Mouse (Mus musculus) adrenal gland, adult (tissue): ENCODE results near the gene Mast4.

Source experiments
- DNase-seq, 2 experiments: peaks; one replicate each; pipeline ENCODE4 v3.0.0; 2022 to 2023; ENCODE audit warnings: low spot score in 1 of 2; ENCODE audit not compliant: inconsistent age in 2 of 2

Gene Mast4

GRCm38 (mm10) chr13:102842237-102842636, 492.1 kb downstream of the Mast4 start:
- no peak for DNase-seq

- no peak for DNase-seq
These were observed 494.4 kb downstream of the Mast4 start for GRCm38 (mm10) chr13:102839741-102840482.

GRCm38 (mm10) chr13:102837427-102837826, 496.9 kb downstream of the Mast4 start:
- DNase-seq: no peak

- no peak for DNase-seq
These were observed 499.0 kb downstream of the Mast4 start for GRCm38 (mm10) chr13:102835336-102835735.

GRCm38 (mm10) chr13:102818287-102818686, 516.0 kb downstream of the Mast4 start:
- no peak for DNase-seq

- DNase-seq: no peak
These were observed 517.6 kb downstream of the Mast4 start for GRCm38 (mm10) chr13:102816689-102817088.

- DNase-seq: no peak
These were observed 519.1 kb downstream of the Mast4 start for GRCm38 (mm10) chr13:102815158-102815557.

- DNase-seq: peak; percentile 26 to 73
These were observed 523.0 kb downstream of the Mast4 start for GRCm38 (mm10) chr13:102811129-102811832.

- no peak for DNase-seq
These were observed 527.6 kb downstream of the Mast4 start for GRCm38 (mm10) chr13:102806652-102807051.

- no peak for DNase-seq
These were observed 529.1 kb downstream of the Mast4 start for GRCm38 (mm10) chr13:102805190-102805589.

GRCm38 (mm10) chr13:102803206-102803605, 531.1 kb downstream of the Mast4 start:
- no peak for DNase-seq

GRCm38 (mm10) chr13:102792157-102792556, 542.1 kb downstream of the Mast4 start:
- DNase-seq: no peak

GRCm38 (mm10) chr13:102790601-102791155, 543.6 kb downstream of the Mast4 start:
- peak; percentile 32 to 69 for DNase-seq

- DNase-seq: peak; percentile 68 to 71
These were observed 547.5 kb downstream of the Mast4 start for GRCm38 (mm10) chr13:102786666-102787230.

GRCm38 (mm10) chr13:102783531-102784310, 550.6 kb downstream of the Mast4 start:
- DNase-seq: no peak

GRCm38 (mm10) chr13:102779275-102779674, 555.0 kb downstream of the Mast4 start:
- no peak for DNase-seq

- DNase-seq: no peak
These were observed 555.4 kb downstream of the Mast4 start for GRCm38 (mm10) chr13:102778859-102779258.

GRCm38 (mm10) chr13:102775506-102775905, 558.8 kb downstream of the Mast4 start:
- DNase-seq: no peak

- DNase-seq: no peak
These were observed 559.5 kb downstream of the Mast4 start for GRCm38 (mm10) chr13:102774786-102775201.

GRCm38 (mm10) chr13:102773169-102773568, 561.1 kb downstream of the Mast4 start:
- DNase-seq: no peak

GRCm38 (mm10) chr13:102770194-102770593, 564.1 kb downstream of the Mast4 start:
- DNase-seq: no peak
